Comparison of ENCODE assay signal across 18 mouse cellular contexts in genomic region chr2:102222749-102223148, GRCm38 (mm10). TPM values are rescaled to one million over a fixed set of nuclear protein-coding genes. Genes with fewer than 3 reads are reported as not detected.
DNase-seq lines count a peak whose midpoint lies in the region; ATAC-seq and TF ChIP-seq lines count a peak whose summit lies in the region.
"Had no signal": no experiment of that assay in that cellular context is flagged by ENCODE, and none has a peak within 500 bp of the region (broad histone marks: within the 10 kb centered on the region; RNA-seq: fewer than 3 reads in every experiment).

No protein-coding gene starts in this region.

- no peak overlapping the region for H3K9ac ChIP-seq in forebrain, embryonic 12.5 days
- no peak overlapping the region for H3K9ac ChIP-seq in forebrain, embryonic 11.5 days (ENCODE audit: low read length)
- no peak overlapping the region for H3K9ac ChIP-seq in kidney, embryonic 15.5 days
- H3K9ac ChIP-seq in kidney, embryonic 14.5 days (ENCODE audit: low read depth, low read length) = no peak overlapping the region
- H3K9ac ChIP-seq in neural tube, embryonic 14.5 days (replicated peaks; ENCODE audit: low read depth, low read length) = no peak overlapping the region
- H3K9ac ChIP-seq: embryonic facial prominence, embryonic 12.5 days; limb, embryonic 13.5 days; liver, embryonic 14.5 days had no signal

- peaks cover 19% of the 10 kb centered on the region for H3K4me1 ChIP-seq in forebrain, embryonic 12.5 days
- H3K4me1 ChIP-seq in forebrain, embryonic 11.5 days (replicated peaks; ENCODE audit: control insufficient read depth, insufficient read depth, low read length) = peaks cover 8% of the 10 kb centered on the region; the same call in 1 of the 2 replicates
- H3K4me1 ChIP-seq in kidney, embryonic 15.5 days = 0 out of 2 replicates have a peak, but pooled peaks cover 3% of the 10 kb centered on the region
- H3K4me1 ChIP-seq in kidney, embryonic 14.5 days (ENCODE audit: control insufficient read depth, insufficient read depth, low read length) = no peaks in the 10 kb centered on the region
- peaks cover 12% of the 10 kb centered on the region for H3K4me1 ChIP-seq in neural tube, embryonic 14.5 days (ENCODE audit: control insufficient read depth, insufficient read depth, low read length)
- H3K4me1 ChIP-seq in cerebellum, adult 2 months (ENCODE audit: control insufficient read depth, insufficient read depth, low read length) = peaks cover 2% of the 10 kb centered on the region; the same call in 1 of the 2 replicates
- H3K4me1 ChIP-seq: embryonic facial prominence, embryonic 12.5 days had no signal

- no peak overlapping the region for H3K27ac ChIP-seq in forebrain, embryonic 12.5 days
- no peak overlapping the region for H3K27ac ChIP-seq in forebrain, embryonic 11.5 days (ENCODE audit: low read depth, low read length)
- H3K27ac ChIP-seq in kidney, embryonic 15.5 days = no peak overlapping the region
- H3K27ac ChIP-seq in kidney, embryonic 14.5 days (ENCODE audit: low read depth, low read length) = no peak overlapping the region
- no peak overlapping the region for H3K27ac ChIP-seq in neural tube, embryonic 14.5 days (ENCODE audit: low read depth, low read length)
- H3K27ac ChIP-seq in cerebellum, adult 2 months (ENCODE audit: insufficient read depth, low read length) = no peak overlapping the region
- H3K27ac ChIP-seq: embryonic facial prominence, embryonic 12.5 days; limb, embryonic 13.5 days; liver, embryonic 14.5 days had no signal

- DNase-seq in forebrain, embryonic 11.5 days (ENCODE audit: low spot score) = no peak
- DNase-seq in ZHBTc4 (ENCODE audit: low read depth, low spot score) = peak; percentile 36
- no peak for DNase-seq in cerebellum, adult 2 months
- DNase-seq in lung, postnatal 10 days = no peak
- DNase-seq: cerebellum, adult 9-10 months; heart, postnatal 4 days; kidney, postnatal 25 days; right cerebral cortex, postnatal 14 days; thymus, postnatal 4 days had no signal

- WGBS in forebrain, embryonic 12.5 days = 54% methylated on average over 3 of the region's 3 CpGs
- WGBS in forebrain, embryonic 11.5 days = 65% methylated on average over 3 of the region's 3 CpGs
- 61% methylated on average over 3 of the region's 3 CpGs for WGBS in kidney, embryonic 15.5 days
- WGBS in kidney, embryonic 14.5 days = 70% methylated on average over 3 of the region's 3 CpGs
- 52% methylated on average over 3 of the region's 3 CpGs for WGBS in neural tube, embryonic 14.5 days
- 85% methylated on average over 3 of the region's 3 CpGs for WGBS in cerebellum, adult 2 months

- no peak overlapping the region for H3K4me2 ChIP-seq in forebrain, embryonic 12.5 days
- no peak overlapping the region for H3K4me2 ChIP-seq in forebrain, embryonic 11.5 days (ENCODE audit: low read depth, low read length, severe bottlenecking)
- H3K4me2 ChIP-seq in kidney, embryonic 15.5 days = no peak overlapping the region
- no peak overlapping the region for H3K4me2 ChIP-seq in kidney, embryonic 14.5 days (replicated peaks; ENCODE audit: low read depth, low read length)
- no peak overlapping the region for H3K4me2 ChIP-seq in neural tube, embryonic 14.5 days (ENCODE audit: low read depth, low read length)
- H3K4me2 ChIP-seq: embryonic facial prominence, embryonic 12.5 days; limb, embryonic 13.5 days had no signal

- H3K27me3 ChIP-seq in forebrain, embryonic 12.5 days = peaks cover 4% of the 10 kb centered on the region; the same call in 1 of the 2 replicates
- no peaks in the 10 kb centered on the region for H3K27me3 ChIP-seq in forebrain, embryonic 11.5 days (ENCODE audit: control insufficient read depth, insufficient read depth, low read length)
- H3K27me3 ChIP-seq in kidney, embryonic 15.5 days = 0 out of 2 replicates have a peak, but pooled peaks cover 3% of the 10 kb centered on the region
- H3K27me3 ChIP-seq in kidney, embryonic 14.5 days (ENCODE audit: control insufficient read depth, insufficient read depth, low read length) = no peaks in the 10 kb centered on the region
- H3K27me3 ChIP-seq in neural tube, embryonic 14.5 days (ENCODE audit: control insufficient read depth, insufficient read depth, low read length) = no peaks in the 10 kb centered on the region
- no peaks in the 10 kb centered on the region for H3K27me3 ChIP-seq in cerebellum, adult 2 months (ENCODE audit: control insufficient read depth, insufficient read depth, low read length)
- H3K27me3 ChIP-seq: embryonic facial prominence, embryonic 12.5 days; limb, embryonic 13.5 days; Patski had no signal

- TF ChIP-seq CTCF in cerebellum, adult 2 months (IDR thresholded peaks at IDR 0.05; ENCODE audit: borderline replicate concordance, insufficient read depth, low read depth, low read length) = no peak

- no peaks in the 10 kb centered on the region for H3K9me3 ChIP-seq in forebrain, embryonic 12.5 days
- no peaks in the 10 kb centered on the region; the same call in 1 of the 2 replicates for H3K9me3 ChIP-seq in forebrain, embryonic 11.5 days (ENCODE audit: control insufficient read depth, low read length)
- no peaks in the 10 kb centered on the region for H3K9me3 ChIP-seq in kidney, embryonic 15.5 days (replicated peaks)
- no peaks in the 10 kb centered on the region for H3K9me3 ChIP-seq in kidney, embryonic 14.5 days (ENCODE audit: control insufficient read depth, low read length)
- H3K9me3 ChIP-seq in neural tube, embryonic 14.5 days (ENCODE audit: control insufficient read depth, low read length) = no peaks in the 10 kb centered on the region
- H3K9me3 ChIP-seq: embryonic facial prominence, embryonic 12.5 days had no signal

- H3K4me3 ChIP-seq in forebrain, embryonic 12.5 days (replicated peaks) = no peak overlapping the region
- no peak overlapping the region for H3K4me3 ChIP-seq in forebrain, embryonic 11.5 days (ENCODE audit: low read depth, low read length)
- H3K4me3 ChIP-seq in kidney, embryonic 15.5 days (replicated peaks) = no peak overlapping the region
- H3K4me3 ChIP-seq in kidney, embryonic 14.5 days (ENCODE audit: low read length) = no peak overlapping the region
- H3K4me3 ChIP-seq in neural tube, embryonic 14.5 days (ENCODE audit: low read depth, low read length) = no peak overlapping the region
- no peak overlapping the region for H3K4me3 ChIP-seq in cerebellum, adult 2 months (replicated peaks; ENCODE audit: insufficient read depth, low read depth, low read length)
- H3K4me3 ChIP-seq: embryonic facial prominence, embryonic 12.5 days; limb, embryonic 13.5 days had no signal

- no peak for TF ChIP-seq POLR2A in cerebellum, adult 2 months (IDR thresholded peaks at IDR 0.05; ENCODE audit: borderline replicate concordance, insufficient read depth, low read length)

- peak; percentile 56 for ATAC-seq in forebrain, embryonic 12.5 days (ENCODE audit: low FRiP score)
- ATAC-seq in forebrain, embryonic 11.5 days (replicated peaks; ENCODE audit: low FRiP score) = no peak
- 0 out of 2 replicates have a peak, but pooled peaks have one; percentile 15 for ATAC-seq in kidney, embryonic 15.5 days (replicated peaks; ENCODE audit: low FRiP score)
- no peak for ATAC-seq in kidney, embryonic 14.5 days (ENCODE audit: low FRiP score, low TSS enrichment)
- peak; percentile 32; the same call in 1 of the 2 replicates for ATAC-seq in neural tube, embryonic 14.5 days (ENCODE audit: low read depth)
- ATAC-seq: intestine, postnatal 0 days; Patski had no signal

- no peaks in the 10 kb centered on the region for H3K36me3 ChIP-seq in forebrain, embryonic 12.5 days (replicated peaks)
- H3K36me3 ChIP-seq in forebrain, embryonic 11.5 days (ENCODE audit: control insufficient read depth, insufficient read depth, low read length) = no peaks in the 10 kb centered on the region
- H3K36me3 ChIP-seq in kidney, embryonic 15.5 days = no peaks in the 10 kb centered on the region
- H3K36me3 ChIP-seq in kidney, embryonic 14.5 days (ENCODE audit: control insufficient read depth, insufficient read depth, low read length) = no peaks in the 10 kb centered on the region
- H3K36me3 ChIP-seq in neural tube, embryonic 14.5 days (ENCODE audit: control insufficient read depth, insufficient read depth, low read length) = no peaks in the 10 kb centered on the region
- H3K36me3 ChIP-seq: embryonic facial prominence, embryonic 12.5 days; limb, embryonic 13.5 days had no signal

RNA-seq across cellular contexts. Expression of gene Ldlrad3, which starts 36.6 kb away (rescaled TPM):
- polyA plus RNA-seq in forebrain, embryonic 12.5 days (2016; fragmentation: Nextera tagmentation; extraction: Ambion mirVana) = 56.7 and 56.8 TPM in 2 replicates
- 56.8 and 60.7 TPM in 2 replicates for polyA plus RNA-seq in forebrain, embryonic 11.5 days (2014; fragmentation: Nextera tagmentation; extraction: Ambion mirVana)
- polyA plus RNA-seq in kidney, embryonic 15.5 days (2015; fragmentation: Nextera tagmentation; extraction: Ambion mirVana) = 38.0 and 40.4 TPM in 2 replicates
- 19.0 and 39.2 TPM in 2 replicates for polyA plus RNA-seq in kidney, embryonic 14.5 days (2014; fragmentation: Nextera tagmentation; extraction: Ambion mirVana)
- polyA plus RNA-seq in neural tube, embryonic 14.5 days (2014; fragmentation: Nextera tagmentation; extraction: Ambion mirVana) = 30.0 and 48.5 TPM in 2 replicates
- 11.7 and 12.3 TPM in 2 replicates for polyA plus RNA-seq in cerebellum, adult 2 months (2012; rRNA removed)

Comparison
In these comparisons a context has a peak if more than half of its experiments do, and no peak if none do; other contexts are left out.
1. ATAC-seq: peak in forebrain, embryonic 12.5 days (single experiment), kidney, embryonic 15.5 days (single experiment) and neural tube, embryonic 14.5 days (single experiment); none in forebrain, embryonic 11.5 days (single experiment) and kidney, embryonic 14.5 days (single experiment).